Mouse (Mus musculus) embryonic fibroblast, embryonic 13.5 days (primary cell): ENCODE results near the gene Sgf29. TPM values are rescaled to one million over a fixed set of nuclear protein-coding genes. Genes with fewer than 3 reads are reported as not detected.
"Not testable (repeated sequence)": the region's sequence is repeated elsewhere in the genome, so short reads cannot be mapped to it uniquely, and the experiment has no call there.

Experiments
- H3K27ac ChIP-seq: 2 replicates; pipeline ENCODE4 v1.5.1; 2012; ENCODE audit warnings: low read length, control low read depth, inconsistent platforms; ENCODE audit not compliant: insufficient read depth
- H3K4me1 ChIP-seq: 2 replicates; pipeline ENCODE4 v1.6.1; 2011; ENCODE audit warnings: low read length; ENCODE audit not compliant: control insufficient read depth, insufficient read depth
- H3K4me3 ChIP-seq: 2 replicates; pipeline ENCODE4 v1.5.1; 2011; ENCODE audit warnings: mild to moderate bottlenecking, control low read depth, low read length; ENCODE audit not compliant: insufficient read depth
- CTCF ChIP-seq: IDR thresholded peaks from 2 replicates; pipeline ENCODE4 v1.5.1; 2011; ENCODE audit warnings: mild to moderate bottlenecking, control low read depth, low read length, moderate library complexity, borderline replicate concordance; ENCODE audit not compliant: insufficient read depth
- POLR2A ChIP-seq: IDR thresholded peaks from 2 replicates; pipeline ENCODE4 v1.6.1; 2011; ENCODE audit warnings: low read depth, mild to moderate bottlenecking, control low read depth, low read length, moderate library complexity
- polyA plus RNA-seq: library from polyadenylated mRNA; stranded (reverse); fragments of >200 nt; gene quantifications from 2 replicates; pipeline ENCODE4 v1.2.4, GENCODE M21; 2011; ENCODE audit warnings: low read depth; ENCODE audit not compliant: missing spikeins, insufficient read length

Gene Sgf29
- polyA plus RNA-seq, 1 experiment: 30.3 TPM

DNA sequence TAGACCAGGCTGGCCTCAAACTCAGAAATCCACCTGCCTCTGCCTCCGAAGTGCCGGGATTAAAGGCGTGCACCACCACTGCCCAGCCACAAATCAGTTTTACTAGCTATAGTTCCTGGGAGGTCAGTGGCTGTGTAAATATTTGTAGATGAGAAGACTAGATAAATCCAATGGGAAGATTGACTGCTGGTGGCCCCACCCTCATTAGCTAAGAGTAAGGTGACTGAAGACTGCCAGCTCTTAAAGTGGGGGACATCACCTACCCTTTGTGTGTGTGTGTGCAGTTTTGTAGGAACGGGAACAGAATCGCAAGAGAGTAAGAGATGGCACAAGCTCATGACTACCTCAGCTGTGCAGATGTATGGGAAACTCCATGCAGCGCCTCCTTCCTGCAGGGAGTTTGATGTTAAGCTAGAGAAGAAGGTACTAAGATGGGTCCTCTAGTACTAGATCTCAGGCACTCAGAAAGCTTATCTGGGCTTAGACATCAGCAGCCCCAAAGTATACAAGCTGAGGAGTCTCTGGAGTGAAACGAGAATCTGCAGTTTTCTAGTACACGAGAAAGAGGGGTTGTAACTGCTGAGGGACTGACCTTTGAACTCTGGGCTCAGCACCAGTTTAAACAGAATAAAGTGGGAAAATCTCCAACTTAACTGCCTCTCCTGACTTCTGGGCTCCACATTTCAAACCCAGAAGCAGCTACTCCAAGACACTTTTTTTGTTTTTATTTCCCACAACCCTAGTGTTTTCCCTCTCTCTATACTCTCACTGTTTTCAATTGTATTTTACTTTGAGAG is 29.6 kb downstream of the Sgf29 start:
- H3K4me1 ChIP-seq: no peaks in the 10 kb centered on the region
- no peak for TF ChIP-seq POLR2A
- TF ChIP-seq CTCF: no peak

DNA sequence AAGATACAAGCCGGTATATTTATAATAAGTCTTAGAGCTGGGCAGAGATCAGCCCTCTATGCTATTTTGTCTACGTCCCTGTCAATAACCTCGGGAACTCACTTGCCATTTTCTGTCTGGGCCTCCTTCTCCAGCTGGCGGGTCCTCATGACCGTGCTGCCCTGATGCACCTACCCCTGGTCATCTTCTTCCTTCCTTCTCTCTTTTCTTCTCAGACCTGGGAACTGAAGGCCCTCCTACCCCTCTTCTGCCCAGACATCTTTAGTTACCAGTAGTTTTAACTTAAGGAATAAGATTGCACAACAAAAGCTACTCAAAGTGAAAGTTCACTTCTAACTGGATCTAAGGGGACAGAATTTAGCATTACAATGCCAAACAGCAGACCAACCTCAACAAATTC is 30.6 kb downstream of the Sgf29 start:
- no peak overlapping the region for H3K27ac ChIP-seq
- TF ChIP-seq CTCF (no peak), POLR2A (no peak)
- no peaks in the 10 kb centered on the region for H3K4me1 ChIP-seq
- no peak overlapping the region for H3K4me3 ChIP-seq

More for the DNA sequence above, 29.6 kb downstream of the Sgf29 start:
- H3K27ac ChIP-seq: no peak overlapping the region
- no peak overlapping the region for H3K4me3 ChIP-seq

GRCm38 (mm10) chr7:126681221-126681620 is 32.1 kb downstream of the Sgf29 start:
- no peaks in the 10 kb centered on the region for H3K4me1 ChIP-seq
- TF ChIP-seq CTCF: no peak
- no peak for TF ChIP-seq POLR2A
- H3K27ac ChIP-seq: no peak overlapping the region
- H3K4me3 ChIP-seq: no peak overlapping the region

DNA sequence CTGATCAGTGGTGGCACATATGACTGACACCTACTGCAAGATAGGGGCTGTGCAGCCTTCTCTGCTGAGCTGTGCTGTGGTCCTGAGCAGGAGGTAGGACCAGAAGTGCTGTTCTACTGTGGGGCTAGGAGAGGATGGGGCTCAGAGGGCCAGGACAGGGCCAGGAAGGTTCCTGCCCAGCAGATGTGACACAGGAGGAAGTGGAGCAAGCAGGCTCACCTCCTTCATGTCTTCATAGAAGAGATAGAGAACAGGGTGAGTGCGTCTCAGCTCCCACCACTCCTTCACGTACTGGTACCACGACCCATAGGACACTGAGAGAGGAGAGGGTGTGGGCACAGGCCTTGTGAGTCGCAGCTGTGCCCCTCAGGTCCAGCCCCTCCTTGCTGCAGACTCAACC is 39.0 kb downstream of the Sgf29 start:
- not testable (repeated sequence) for H3K4me3 ChIP-seq, H3K27ac ChIP-seq, H3K4me1 ChIP-seq

DNA sequence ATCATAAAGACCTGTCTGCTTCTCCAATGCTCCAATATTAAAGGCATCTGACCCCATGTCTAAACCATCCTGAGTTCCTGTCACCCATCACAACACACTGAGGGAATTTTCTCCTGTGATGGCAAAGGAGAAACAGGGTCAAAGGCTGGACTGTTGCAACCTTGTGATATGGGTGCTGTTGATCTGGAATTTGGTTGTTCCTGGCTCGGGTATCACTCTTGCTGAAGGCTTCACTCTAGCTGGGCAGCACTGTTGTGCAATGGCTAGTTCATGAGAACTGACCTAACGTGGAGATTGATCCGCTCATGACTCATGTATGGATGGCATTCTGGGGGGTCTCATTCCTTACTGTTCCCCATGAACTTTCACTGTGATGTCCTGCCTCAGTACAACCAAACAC is 39.9 kb downstream of the Sgf29 start:
- Histone ChIP-seq H3K4me1 (no peaks in the 10 kb centered on the region), H3K4me3 (no peak overlapping the region), H3K27ac (no peak overlapping the region)
- no peak for TF ChIP-seq POLR2A
- no peak for TF ChIP-seq CTCF

DNA sequence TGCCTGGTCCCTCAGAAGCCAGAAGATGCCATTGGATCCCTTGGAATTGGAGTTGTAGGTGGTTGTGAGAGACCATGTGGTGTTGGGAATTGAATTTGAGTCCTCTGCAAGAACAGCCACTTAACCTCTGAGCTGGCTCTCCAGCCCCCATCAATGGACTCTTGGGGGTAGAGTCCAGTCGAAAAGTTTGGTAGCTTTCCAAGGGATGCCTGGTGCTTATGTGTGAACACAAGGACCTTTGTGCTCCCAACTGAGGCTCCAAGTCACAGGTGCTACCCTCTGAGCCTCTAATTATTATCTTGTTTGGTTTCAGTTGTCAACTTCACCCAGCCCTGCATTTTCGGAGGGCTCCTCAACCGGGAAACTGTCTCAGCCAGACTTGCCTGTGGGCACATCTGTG is 41.6 kb downstream of the Sgf29 start:
- no peaks in the 10 kb centered on the region for H3K4me1 ChIP-seq
- H3K4me3 ChIP-seq: no peak overlapping the region
- TF ChIP-seq POLR2A (no peak), CTCF (no peak)
- no peak overlapping the region for H3K27ac ChIP-seq

GRCm38 (mm10) chr7:126691676-126692075 is 42.6 kb downstream of the Sgf29 start:
- TF ChIP-seq CTCF (no peak), POLR2A (no peak)
- H3K4me3 ChIP-seq: no peak overlapping the region
- H3K4me1 ChIP-seq: 0 out of 2 replicates have a peak, but pooled peaks cover under 1% of the 10 kb centered on the region
- H3K27ac ChIP-seq: no peak overlapping the region

GRCm38 (mm10) chr7:126692426-126692825 is 43.3 kb downstream of the Sgf29 start:
- Histone ChIP-seq H3K4me3 (no peak overlapping the region), H3K27ac (no peak overlapping the region), H3K4me1 (peaks cover 7% of the 10 kb centered on the region; the same call in 1 of the 2 replicates)
- TF ChIP-seq CTCF: no peak
- no peak for TF ChIP-seq POLR2A

DNA sequence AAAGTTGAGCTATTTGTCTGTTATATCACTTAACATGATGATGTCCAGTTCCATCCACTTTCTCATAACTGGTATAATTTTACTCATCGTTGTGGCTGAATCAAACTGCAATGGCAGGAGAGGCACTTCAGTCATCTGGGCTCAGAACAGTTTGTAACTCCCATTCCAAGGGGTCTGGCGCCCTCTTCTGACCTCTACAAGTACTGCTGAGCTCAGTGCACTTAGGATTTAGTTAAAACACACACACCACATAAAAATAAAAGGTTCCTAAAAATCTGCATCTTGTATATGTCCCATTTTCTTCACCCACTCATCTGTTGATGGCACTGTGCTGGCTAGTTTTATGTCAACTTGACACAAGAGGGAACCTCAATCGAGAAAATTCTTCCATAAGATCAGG is 44.1 kb downstream of the Sgf29 start:
- Histone ChIP-seq H3K4me1 (peaks cover 7% of the 10 kb centered on the region; the same call in 1 of the 2 replicates), H3K27ac (no peak overlapping the region), H3K4me3 (no peak overlapping the region)
- peak; percentile 69 for TF ChIP-seq CTCF
- TF ChIP-seq POLR2A: no peak

- TF ChIP-seq POLR2A (no peak), CTCF (no peak)
- Histone ChIP-seq H3K4me1 (peaks cover 7% of the 10 kb centered on the region; the same call in 1 of the 2 replicates), H3K27ac (no peak overlapping the region), H3K4me3 (no peak overlapping the region)
These were observed 44.7 kb downstream of the Sgf29 start for GRCm38 (mm10) chr7:126693781-126694180.
